Mouse (Mus musculus): ENCODE results near the gene Btg4. TPM values are rescaled to one million over a fixed set of nuclear protein-coding genes. Genes with fewer than 3 reads are reported as not detected.
"Not testable (repeated sequence)": the region's sequence is repeated elsewhere in the genome, so short reads cannot be mapped to it uniquely, and the experiment has no call there.

The Btg4 gene
- total RNA-seq, 2 experiments from 2014 or later: not detected

DNA sequence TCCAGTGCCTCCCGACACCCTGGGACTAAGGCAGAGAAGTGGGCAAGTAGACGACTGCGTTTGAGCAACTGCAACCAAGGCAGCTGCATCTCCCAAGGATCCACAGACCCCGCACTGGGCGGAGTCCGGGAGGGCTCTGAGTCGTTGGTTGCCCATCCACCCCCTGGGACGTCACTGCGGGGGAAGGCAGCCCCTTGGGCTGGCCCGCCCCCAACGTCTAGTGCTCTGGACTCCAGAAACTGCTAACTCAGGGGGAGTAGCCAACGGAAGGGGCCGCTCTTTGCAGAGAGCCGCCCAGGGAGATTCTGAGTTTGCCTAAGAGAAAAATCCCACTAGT is 16.2 kb downstream of the Btg4 start, which contains the start of gene Layn:
Gene Layn, minus strand, starts transcription at position 116 of the 337 bp plus-strand sequence.
- ATAC-seq (ENCODE audit: poor library complexity, severe bottlenecking): peak; percentile 90

- no peak for ATAC-seq (ENCODE audit: poor library complexity, severe bottlenecking)
Observed at GRCm38 (mm10) chr9:51081614-51082013, 20.9 kb downstream of the Btg4 start.

- no peak for ATAC-seq (ENCODE audit: poor library complexity, severe bottlenecking)
Observed at GRCm38 (mm10) chr9:51093697-51094096, 33.0 kb downstream of the Btg4 start.

DNA sequence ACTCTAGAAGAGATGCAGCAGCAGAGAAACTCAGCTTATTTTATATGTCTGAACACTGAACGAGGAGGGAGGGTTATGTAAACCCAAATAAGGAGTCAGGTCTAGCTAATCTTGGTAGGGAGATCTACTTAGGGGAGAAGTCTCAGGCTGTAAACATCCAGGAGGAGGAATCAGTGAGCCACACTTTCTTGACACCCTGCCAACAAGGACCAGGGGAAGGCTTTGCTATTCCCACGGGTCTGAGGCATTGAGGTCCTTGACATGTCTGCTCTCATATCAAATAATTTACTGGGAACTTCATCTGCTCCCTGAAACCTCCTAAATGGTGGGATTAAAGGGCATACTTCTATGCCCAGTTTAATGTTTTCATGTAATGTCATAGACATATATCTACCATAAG is 35.6 kb downstream of the Btg4 start:
- ATAC-seq (ENCODE audit: poor library complexity, severe bottlenecking): no peak

GRCm38 (mm10) chr9:51101756-51102425 is 41.2 kb downstream of the Btg4 start, which contains the start of gene 4833427G06Rik:
4833427G06Rik (minus strand) TSS chr9:51102078.
- no peak for ATAC-seq (ENCODE audit: poor library complexity, severe bottlenecking)

DNA sequence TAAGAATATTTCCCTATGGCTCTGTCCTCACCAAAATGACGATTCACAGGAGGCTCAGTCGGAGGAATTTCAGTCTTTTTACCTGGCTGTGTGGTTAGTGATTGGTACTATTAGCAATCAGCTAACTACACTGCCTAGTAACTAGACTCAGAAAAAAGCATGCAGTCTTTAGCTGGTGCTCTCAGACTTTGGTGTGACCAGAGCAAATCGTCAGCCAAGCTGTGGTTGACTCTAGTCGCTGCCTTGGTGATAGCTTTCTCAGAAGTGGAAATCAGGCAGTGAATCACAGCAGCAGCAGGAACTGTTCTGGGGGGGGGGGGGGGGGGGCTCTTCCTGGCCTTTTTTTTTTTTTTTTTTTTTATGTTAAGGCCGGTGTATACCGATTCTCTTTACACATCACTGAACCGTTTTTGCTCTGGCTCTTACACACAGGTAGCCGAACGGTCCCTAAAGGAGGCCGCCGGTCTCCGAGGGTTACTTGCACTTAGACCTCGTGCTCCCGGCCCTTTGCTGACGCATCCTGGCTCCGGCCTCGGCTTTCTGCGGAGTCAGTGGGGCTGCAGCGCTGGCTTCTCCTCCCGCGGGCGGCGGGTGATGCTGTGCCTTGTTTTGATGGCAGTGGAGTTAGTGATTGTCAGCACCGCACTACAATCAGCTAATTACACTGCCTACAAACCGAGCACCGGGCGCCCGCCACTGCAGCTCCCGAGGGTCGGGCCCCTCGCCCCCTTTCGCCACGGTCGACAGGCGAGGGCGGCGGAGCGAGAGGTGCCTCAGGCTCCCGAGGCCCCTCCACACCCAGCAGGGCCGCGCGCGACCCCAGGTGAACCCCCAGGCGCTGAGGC is 42.5 kb downstream of the Btg4 start:
- no peak for ATAC-seq (ENCODE audit: poor library complexity, severe bottlenecking)

GRCm38 (mm10) chr9:51103808-51104514 is 43.3 kb downstream of the Btg4 start:
- ATAC-seq (ENCODE audit: poor library complexity, severe bottlenecking): no peak

GRCm38 (mm10) chr9:51105751-51106150 is 45.0 kb downstream of the Btg4 start:
- ATAC-seq (ENCODE audit: poor library complexity, severe bottlenecking): no peak

- ATAC-seq (ENCODE audit: poor library complexity, severe bottlenecking): no peak
Observed at GRCm38 (mm10) chr9:51114767-51115166, 54.1 kb downstream of the Btg4 start.

GRCm38 (mm10) chr9:51136985-51137384 is 76.3 kb downstream of the Btg4 start:
- peak; percentile 38; the same call in 1 of the 2 replicates for ATAC-seq (ENCODE audit: poor library complexity, severe bottlenecking)

DNA sequence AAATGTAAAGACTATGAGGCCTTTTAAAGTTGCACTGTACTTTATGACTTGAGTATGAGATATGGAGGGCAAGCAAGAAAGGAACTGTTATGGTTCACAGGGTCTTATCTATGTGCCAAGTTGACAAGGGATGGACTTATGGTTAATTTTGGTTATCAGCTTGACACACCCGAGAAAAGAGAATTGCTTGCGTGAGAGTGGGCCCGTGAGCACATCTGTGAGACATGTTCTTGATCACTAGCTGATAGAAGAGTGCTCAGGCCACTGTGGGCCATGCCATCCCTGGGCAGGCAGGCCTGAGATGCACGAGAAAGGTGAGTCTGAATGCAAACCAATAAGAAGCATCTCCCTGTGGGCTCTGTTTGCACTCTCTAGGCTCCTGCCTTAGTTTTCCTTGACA is 76.7 kb downstream of the Btg4 start:
- no peak for ATAC-seq (ENCODE audit: poor library complexity, severe bottlenecking)

- ATAC-seq (ENCODE audit: poor library complexity, severe bottlenecking): no peak
Observed at GRCm38 (mm10) chr9:51137836-51138235, 77.1 kb downstream of the Btg4 start.

DNA sequence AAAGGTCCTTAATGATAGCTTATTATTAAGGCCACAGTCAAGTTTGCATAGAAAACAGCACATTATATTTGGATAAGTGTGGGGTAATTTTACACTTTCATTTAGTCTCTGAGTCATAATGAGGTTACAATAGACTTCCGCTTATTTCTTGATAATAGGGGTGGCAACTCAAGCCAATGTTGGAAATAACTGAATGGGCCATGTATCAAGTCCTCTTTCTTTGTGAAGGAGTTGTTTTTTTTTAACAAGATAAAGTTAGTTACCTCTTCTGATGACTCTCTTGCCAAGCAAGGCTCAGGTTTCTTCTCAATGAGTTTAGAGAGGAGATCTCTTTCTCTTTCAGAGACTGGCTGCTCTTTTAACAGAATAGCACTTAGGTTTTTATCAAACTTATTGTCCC is 77.6 kb downstream of the Btg4 start:
- no peak for ATAC-seq (ENCODE audit: poor library complexity, severe bottlenecking)

GRCm38 (mm10) chr9:51139401-51139800 is 78.7 kb downstream of the Btg4 start:
- not testable (repeated sequence) for ATAC-seq (ENCODE audit: poor library complexity, severe bottlenecking)

GRCm38 (mm10) chr9:51140711-51141110 is 80.0 kb downstream of the Btg4 start:
- ATAC-seq (ENCODE audit: poor library complexity, severe bottlenecking): no peak

DNA sequence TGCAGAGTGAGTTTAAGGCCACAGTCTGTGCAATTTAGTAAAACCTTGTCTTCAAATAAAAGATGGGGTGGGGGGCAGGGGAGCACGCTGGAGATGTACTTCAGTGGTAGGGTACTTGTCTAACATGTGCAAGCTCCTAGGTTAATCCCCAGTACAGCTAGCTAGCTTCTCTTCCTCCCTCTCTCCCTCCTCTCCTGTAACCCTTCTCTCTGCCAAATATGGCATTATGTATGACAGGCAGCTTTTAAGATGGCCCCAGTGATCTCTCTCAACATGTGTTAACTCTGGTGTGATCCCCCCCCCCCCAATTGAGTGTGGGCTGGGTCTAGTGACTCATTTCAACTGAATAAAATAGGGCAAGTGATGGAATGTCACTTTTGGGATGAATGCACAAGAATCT is 82.7 kb downstream of the Btg4 start:
- ATAC-seq (ENCODE audit: poor library complexity, severe bottlenecking): no peak

- no peak for ATAC-seq (ENCODE audit: poor library complexity, severe bottlenecking)
Observed at GRCm38 (mm10) chr9:51144218-51144617, 83.5 kb downstream of the Btg4 start.

GRCm38 (mm10) chr9:51146496-51146895 is 85.8 kb downstream of the Btg4 start:
- ATAC-seq (ENCODE audit: poor library complexity, severe bottlenecking): no peak

GRCm38 (mm10) chr9:51147294-51147693 is 86.6 kb downstream of the Btg4 start:
- no peak for ATAC-seq (ENCODE audit: poor library complexity, severe bottlenecking)

- 0 out of 2 replicates have a peak, but pooled peaks have one; percentile 15 for ATAC-seq (ENCODE audit: poor library complexity, severe bottlenecking)
Observed at GRCm38 (mm10) chr9:51152079-51152752, 91.5 kb downstream of the Btg4 start.
